Mouse (Mus musculus) adrenal gland, postnatal 14 days (tissue): ENCODE measurements at regions not wholly inside any gene's neighbourhood (a gene's known extent, or its start where the extent isn't known, plus 50 kb on each side); places are given as distances from the start of the nearest gene placed in this dataset.

Experiments used
- DNase-seq: peaks from one replicate; pipeline ENCODE4 v3.0.0; 2021; ENCODE audit warnings: mixed read lengths

DNA sequence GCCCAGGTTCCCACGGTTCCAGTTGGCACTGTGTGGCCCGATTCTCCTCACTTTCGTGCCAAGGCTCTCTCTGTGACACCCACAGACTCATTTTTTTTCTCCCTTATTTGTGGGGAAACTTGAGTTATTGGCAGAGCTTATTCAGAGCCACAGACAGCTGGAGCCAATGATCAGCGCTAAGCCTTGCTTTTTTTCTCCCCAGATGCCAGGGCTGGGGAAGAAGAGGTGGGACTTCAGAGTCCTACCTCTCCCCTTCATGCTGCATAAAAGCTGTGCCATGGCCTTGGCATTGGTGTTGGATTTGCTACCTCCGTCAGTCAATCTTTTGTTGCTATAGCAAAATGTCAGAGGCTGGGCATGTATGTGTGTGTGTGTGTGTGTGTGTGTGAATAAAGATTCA, 56.5 kb upstream of the Cox10 start:
- no peak for DNase-seq

DNA sequence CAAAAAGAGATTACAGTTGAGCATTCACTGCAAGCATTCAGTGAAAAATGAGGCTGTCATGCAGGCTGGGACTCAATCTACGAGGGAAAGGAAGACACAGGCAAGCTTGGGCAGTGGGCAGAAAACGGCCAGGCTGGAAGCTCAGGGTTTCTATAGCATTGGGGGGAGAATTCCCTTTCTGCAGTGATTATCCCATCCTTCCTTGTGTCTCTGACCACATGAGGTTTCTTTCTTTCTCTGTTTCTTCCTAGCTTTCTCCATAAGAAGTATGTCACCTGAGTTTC, 56.0 kb upstream of the Cox10 start:
- DNase-seq = no peak

DNA sequence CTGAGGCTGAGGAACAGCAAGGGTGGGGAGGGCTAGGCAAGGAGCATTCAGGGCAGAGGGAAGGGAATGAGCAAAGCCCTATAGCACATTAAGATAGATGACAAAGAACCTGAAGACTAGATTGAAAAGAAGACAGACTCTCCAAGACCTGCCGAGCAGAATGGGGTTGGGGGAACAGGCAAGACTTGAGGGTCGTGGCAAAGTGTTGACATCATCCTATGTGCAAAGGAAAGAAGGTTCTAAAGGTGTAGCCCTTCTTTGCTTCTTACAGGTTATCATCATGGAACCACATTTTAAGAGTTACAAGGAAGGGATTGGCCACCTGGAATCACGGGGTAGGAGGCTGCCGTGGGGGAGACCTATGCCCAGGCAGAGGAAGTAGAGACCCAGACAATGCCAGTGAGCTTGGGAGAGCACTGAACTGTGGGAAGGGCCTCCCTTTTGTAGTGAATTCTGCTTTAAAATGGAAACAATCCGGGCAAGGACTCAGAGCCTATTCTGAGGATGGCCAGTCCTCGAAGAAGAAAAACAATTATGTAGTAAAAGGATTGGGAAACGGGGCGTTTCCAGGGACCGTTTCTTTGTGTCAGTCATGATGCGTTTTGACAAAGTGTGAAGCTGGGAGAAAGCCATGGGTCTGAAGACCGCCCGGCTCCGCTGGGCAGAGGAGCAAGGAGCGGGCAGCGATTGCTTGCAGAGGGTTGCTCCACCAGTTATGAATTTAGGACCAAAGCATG, 55.5 kb upstream of the Cox10 start:
- DNase-seq = no peak
